Mouse (Mus musculus) right cerebral cortex, postnatal 10 days (tissue): ENCODE results near the gene Hist1h4m.
A peak's percentile ranks its signal among the peaks of the same experiment; 100 is the strongest.
"Not testable (repeated sequence)": the region's sequence is repeated elsewhere in the genome, so short reads cannot be mapped to it uniquely, and the experiment has no call there.

Experiments used
- DNase-seq, 2 experiments: peaks; one replicate each; pipeline ENCODE4 v3.0.0; 2021; ENCODE audit warnings: low spot score in 2 of 2

Hist1h4m gene

GRCm38 (mm10) chr13:21811539-21811938 lies at the start of gene Hist1h4m:
TSS of gene Hist1h4m (plus strand) at chr13:21811746.
- peak in 1 of 2 experiments; percentile 39 for DNase-seq

DNA sequence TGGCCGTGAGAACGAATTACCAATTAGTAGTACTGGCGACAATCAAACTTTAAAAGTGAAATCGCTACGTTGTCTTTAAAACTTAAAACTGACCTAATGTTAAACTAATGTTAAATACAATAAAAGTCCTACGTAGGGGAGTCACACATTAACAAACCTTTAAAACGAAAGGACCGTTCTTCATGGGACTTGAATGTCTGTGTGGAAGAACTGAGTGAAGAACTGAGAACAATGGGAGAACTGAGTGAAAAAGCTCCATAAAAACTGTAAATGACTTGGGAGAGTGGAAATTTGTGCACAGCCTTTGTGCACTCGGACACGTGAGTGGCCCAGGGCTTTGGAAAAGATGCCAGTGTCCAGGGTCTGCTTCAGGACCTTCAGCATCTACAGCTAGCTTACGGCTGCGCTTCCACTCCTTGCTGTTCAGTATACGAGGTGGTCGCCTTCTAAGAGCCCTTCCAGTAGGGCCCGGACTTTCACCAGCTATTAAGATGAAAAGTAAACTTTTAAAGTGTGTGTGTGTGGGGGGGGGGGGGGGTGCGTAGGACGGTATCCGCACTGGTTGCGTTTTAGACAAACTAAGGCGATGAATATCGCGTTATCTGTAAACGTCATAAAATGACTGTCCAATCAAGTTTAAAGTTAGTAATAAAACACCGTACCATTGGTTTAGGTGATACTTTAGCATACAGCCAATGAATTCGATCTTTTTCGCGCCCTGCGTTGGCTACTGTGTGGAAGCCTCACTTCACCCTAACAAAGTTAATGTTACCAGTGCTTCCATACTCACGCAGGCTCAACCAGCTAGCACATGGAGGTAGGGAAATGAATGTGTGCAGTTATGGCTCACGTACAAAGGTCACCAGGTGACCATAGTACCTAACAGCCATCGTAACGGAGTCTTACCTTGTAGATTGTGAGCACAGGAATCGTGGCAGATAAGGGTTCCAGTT lies 32.5 kb upstream of the Hist1h4m start:
- DNase-seq = peak; percentile 80 to 89

- DNase-seq = peak; percentile 48 to 51
Observed at GRCm38 (mm10) chr13:21779767-21780731, 31.5 kb upstream of the Hist1h4m start, which contains the start of gene Hist1h1b. TSS of gene Hist1h1b (minus strand) at chr13:21780625.

DNA sequence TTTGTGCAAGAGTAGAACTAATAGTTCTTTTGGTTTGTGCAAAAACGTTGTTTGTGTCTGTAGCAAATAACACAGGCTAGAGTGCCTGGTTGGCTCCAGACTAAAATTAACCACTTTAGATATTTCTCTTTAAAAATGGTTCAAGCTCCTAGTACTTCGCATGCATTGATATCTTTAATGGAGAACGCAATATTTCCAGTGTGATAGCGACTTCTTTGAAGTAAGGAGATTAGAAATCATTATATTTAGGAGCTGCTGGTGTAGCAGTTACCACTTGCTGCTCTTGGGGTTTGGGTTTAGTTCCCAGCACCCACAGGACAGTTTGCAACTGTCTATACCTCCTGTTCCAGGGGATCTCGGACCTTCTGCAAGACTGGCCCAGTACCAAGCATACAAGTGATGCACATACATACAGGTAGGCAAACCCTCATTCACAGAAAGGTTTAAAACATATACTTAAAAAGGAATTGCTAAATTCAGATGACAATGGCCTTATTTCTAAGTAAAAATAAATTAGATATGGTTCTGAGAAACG lies 30.5 kb upstream of the Hist1h4m start:
- DNase-seq = no peak

- DNase-seq = no peak
Observed at GRCm38 (mm10) chr13:21781639-21782038, 29.9 kb upstream of the Hist1h4m start.

DNA sequence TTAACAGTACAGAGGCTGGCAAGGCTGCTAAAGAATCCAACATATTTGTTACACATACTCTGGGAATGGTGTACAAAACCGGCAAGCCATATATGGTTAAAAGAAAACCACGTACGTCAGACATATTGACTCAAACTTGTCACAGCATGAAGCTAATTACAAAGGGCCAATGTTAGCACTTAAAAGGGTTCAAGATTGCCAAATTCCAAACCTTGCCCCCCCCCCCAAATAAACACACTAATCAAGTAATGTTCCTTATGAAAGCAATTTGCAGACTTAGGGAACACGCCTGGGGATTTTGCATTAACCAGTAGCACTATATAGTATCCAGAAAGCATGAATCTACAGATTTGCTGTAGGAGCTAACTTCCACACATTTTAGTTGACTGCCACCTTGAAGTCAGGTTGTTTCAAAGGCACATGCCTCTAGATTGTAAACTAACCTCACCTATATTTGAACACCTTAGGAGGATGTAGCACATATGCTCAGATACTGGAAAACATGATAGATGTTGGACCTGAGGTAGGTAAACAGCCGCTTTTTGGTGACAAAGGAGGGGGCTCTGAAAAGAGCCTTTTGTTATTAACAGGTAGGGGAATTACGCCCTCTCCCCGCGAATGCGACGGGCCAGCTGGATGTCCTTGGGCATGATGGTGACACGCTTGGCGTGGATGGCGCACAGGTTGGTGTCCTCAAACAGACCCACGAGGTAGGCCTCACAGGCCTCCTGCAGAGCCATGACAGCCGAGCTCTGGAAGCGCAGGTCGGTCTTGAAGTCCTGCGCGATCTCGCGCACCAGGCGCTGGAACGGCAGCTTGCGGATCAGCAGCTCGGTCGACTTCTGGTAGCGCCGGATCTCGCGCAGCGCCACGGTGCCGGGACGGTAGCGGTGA lies 28.9 kb upstream of the Hist1h4m start:
- DNase-seq = not testable (repeated sequence)

DNA sequence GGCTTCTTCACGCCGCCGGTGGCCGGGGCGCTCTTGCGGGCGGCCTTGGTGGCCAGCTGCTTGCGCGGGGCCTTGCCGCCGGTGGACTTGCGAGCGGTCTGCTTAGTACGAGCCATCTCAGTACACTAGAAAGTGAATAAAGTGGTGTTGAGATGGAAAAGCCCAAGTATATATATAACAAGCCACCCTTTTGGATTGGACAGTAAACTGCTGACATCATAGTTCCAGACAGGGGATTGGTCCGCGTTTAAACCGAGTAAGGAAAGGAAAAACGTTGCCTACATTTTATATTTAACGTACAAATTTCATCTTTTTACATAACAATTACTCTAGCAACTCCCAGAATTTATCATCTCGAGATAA lies 28.3 kb upstream of the Hist1h4m start, which contains the start of gene Hist1h3i:
Hist1h3i (minus strand) TSS at position 116 of the 363 bp plus-strand sequence.
- peak; percentile 65 to 83 for DNase-seq

DNA sequence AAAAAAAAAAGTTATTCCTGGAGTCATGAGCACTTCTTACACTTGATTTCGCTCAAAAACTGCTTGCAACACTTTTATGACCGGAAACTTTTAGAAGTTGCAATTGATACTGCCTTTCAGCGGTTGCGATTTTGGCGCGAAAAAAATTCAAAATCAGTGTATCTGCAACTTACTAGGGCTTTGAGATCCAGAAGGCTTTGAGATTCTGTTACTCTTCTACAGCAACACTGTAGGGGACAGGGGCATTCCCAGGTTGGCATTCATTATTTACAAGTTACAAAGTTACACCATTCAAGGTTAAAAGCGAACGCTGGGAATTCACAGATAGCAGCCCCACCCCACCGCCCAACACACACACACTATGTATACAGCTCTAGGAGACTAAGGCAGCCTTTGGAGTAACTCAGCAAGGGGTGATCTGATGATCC lies 27.8 kb upstream of the Hist1h4m start:
- no peak for DNase-seq

GRCm38 (mm10) chr13:21784311-21784710 lies 27.2 kb upstream of the Hist1h4m start:
- DNase-seq = no peak

DNA sequence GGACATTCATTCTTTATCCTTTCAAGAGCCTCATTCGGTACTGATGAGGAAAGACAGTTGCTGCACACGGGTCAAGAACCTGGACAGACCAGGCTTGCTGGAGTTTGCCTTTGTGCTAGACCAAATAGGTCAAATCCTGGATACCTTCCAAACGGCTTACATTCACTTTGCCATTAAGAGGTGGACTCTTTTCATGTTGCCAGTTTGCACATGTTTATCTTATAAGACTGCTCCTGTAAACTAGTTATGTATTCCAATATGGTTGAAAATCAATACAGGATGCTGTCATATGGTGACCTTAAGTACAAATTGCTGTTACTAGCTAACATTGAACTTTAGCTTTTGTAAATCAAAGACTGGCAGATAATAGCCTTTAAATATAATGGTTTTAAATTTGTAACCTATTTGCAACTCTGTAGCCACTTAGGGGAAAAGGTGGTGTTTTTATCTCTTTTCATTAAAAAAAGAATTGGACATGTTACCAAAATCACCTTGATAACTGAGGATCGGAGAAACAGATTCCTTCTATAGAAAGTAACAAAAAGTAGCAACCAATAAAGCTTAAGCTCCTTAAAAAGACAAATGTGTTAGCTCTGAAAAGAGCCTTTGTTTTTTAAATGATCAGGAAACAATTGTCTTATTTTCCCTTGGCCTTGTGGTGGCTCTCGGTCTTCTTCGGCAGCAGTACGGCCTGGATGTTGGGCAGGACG lies 25.2 kb upstream of the Hist1h4m start:
- no peak for DNase-seq

DNA sequence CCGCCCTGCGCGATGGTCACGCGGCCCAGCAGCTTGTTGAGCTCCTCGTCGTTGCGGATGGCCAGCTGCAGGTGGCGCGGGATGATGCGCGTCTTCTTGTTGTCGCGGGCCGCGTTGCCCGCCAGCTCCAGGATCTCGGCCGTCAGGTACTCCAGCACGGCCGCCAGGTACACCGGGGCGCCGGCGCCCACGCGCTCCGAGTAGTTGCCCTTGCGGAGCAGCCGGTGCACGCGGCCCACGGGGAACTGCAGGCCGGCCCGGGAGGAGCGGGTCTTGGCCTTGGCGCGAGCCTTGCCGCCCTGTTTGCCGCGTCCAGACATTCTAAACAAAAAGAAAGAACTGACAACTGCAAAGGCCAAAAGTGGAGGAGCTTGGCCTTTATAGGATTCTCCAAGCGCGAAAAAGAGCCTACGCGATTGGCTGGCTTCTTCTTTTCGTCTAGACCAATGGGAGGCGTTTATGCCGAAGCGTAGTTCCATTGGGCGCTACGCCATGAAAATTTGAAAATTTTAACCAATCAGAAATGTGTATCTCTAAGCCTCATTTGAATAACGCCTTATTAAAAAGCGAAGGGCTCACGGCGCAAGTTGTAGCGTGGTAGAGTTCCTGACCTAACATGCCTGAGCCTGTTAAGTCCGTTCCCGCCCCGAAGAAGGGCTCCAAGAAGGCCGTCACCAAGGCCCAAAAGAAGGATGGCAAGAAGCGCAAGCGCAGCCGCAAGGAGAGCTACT lies 24.5 kb upstream of the Hist1h4m start, which contains the start of the genes Hist1h2an and Hist1h2bp:
Hist1h2an (minus strand) TSS at position 320 of the 731 bp plus-strand sequence.
Hist1h2bp (plus strand) TSS at position 563 of the 731 bp plus-strand sequence.
- DNase-seq = peak; percentile 92 to 95

DNA sequence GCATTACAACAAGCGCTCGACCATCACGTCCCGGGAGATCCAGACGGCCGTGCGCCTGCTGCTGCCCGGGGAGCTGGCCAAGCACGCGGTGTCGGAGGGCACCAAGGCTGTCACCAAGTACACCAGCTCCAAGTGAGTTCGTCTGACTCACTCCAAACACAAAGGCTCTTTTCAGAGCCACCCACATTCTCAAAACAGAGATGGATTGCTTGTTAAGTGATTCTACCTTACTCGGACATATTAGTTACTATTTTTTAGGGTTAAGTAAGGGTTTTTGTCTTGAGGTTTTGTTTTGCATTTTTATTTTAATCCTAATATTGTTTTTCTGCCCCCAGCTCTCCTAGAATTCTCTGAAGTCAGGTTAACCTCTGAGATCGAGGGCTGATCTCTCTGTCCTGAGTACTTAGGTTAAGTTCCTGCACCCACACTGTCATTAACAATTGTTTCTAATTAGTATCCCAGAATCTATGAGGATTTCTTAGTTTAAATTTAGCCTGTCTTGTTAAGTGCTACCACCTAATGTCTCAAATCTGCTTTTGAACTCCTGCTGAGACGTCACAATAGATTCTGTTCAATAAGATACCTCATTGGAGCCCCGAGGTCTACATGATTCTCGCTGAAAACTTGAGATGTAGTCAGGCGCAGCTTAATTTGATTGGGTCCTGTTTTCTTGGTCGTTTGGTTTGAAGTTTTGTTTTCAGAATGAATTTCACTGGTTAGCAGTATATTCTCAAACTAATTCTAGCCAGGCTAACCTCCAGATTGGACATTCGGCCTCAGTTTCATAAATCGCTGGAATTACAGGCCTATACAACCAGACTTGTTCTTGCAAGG lies 23.6 kb upstream of the Hist1h4m start:
- DNase-seq = no peak

GRCm38 (mm10) chr13:21789925-21790324 lies 21.6 kb upstream of the Hist1h4m start:
- no peak for DNase-seq

DNA sequence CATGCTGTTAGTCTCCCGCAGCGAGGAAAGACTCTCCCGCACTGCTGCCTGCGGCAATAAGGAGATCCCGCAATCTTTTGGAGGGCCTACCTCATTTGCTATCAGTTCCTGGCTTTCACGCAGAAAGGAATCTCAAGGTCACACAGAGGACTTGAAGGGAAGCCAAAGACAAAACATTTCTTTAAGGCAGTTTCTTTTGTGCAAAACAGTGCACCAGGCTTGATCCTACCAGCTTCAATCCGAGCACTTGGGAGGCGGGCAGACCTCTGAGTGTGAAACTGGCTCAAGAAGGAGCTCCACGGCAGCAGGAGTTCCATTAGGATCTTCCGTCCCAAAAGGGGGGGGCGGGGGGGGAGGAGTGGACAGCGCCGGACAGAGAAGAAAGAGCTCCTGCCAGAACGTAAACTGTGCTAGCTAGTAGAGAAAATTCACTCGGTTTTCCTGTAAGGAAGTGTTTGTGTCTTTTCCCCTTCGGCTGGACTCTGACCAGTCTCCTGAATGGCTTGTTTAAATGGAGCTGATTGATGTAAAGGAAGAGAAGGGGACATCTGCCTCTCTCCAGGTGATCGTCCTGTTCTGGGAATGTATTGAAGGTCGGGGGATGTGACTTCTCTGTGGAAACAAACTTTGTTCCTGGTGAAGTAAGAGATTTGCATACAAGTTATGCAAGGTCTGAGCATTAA lies 20.8 kb upstream of the Hist1h4m start:
- no peak for DNase-seq

- DNase-seq = no peak
Observed at GRCm38 (mm10) chr13:21795584-21795983, 16.0 kb upstream of the Hist1h4m start.

DNA sequence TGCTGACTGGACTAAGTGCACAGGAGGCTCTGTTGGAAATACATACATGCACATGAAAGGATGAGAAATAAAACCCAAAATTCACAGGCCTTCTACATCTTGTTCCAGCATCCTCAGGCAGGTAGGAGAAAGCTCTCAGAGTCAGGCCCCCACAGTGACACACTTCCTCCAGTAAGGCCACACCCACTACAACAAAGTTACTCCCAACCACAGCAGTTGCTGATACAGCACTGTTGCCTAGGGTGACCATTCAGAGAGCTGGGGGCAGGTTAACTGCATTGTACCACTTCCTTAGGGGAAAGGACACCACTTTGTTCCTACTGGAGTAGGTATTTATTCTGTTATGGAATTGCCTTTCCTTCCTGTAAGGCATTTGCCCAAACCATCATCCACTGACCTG lies 14.4 kb upstream of the Hist1h4m start:
- DNase-seq = not testable (repeated sequence)

DNA sequence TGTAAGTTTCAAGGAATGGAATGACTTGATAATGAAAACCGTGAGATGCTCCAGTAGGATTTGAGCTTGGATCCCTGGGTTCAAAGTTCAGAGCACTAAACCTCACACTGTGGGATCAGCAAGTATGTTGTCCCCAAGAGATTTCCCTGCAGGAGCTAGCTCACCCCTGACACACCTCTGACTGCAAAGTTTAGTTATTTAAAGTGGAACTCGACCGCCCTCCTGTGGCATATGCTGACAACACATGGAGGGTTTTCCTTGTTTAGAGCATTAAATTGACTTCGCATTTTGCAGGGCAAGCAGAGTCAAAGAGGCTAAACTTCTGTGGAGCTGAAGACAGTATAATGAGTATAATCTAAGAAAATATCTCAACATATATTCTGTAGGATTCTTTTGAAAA lies 8.5 kb upstream of the Hist1h4m start:
- DNase-seq = not testable (repeated sequence)

DNA sequence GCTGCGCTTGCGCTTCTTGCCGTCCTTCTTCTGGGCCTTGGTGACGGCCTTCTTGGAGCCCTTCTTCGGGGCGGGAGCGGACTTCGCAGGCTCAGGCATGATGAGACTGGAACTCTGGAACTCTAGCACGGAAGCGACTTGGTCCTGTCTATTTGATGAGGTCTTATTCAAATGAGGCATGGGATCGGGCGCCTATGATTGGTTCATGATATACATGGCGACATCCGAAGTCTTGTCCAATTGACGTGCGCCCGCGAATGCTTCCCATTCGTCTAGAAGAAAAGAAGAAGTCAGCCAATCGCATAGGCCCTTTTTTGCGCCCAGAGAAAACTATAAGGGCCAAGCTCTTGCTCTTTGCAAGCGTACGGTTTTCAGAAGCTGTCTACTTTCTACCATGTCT lies 1.5 kb upstream of the Hist1h4m start, which contains the start of the genes Hist1h2bq and Hist1h2ao:
Hist1h2bq (minus strand) TSS at position 125 of the 400 bp plus-strand sequence.
Hist1h2ao (plus strand) TSS at position 393 of the 400 bp plus-strand sequence.
- not testable (repeated sequence) for DNase-seq
